Mouse (Mus musculus) limb, embryonic 15.5 days (tissue): Measurements from ENCODE around the gene Zfp277. TPM values are rescaled to one million over a fixed set of nuclear protein-coding genes. Genes with fewer than 3 reads are reported as not detected.

Experiments
- ATAC-seq: fragments of 200-750 bp; cut with Nextera tagmentation; 2 replicates; pipeline ENCODE4 v1.8.0; 2017; ENCODE audit warnings: low read depth, moderate TSS enrichment; ENCODE audit not compliant: insufficient number of reproducible peaks, low FRiP score, low TSS enrichment
- H3K27ac ChIP-seq: fragments of 300-500 bp; sonication (generic); 2 replicates; pipeline ENCODE4 v1.5.1; 2015; ENCODE audit warnings: moderate library complexity, mild to moderate bottlenecking, inconsistent platforms
- H3K27me3 ChIP-seq: fragments of 300-500 bp; sonication (generic); 2 replicates; pipeline ENCODE4 v1.6.1; 2015; ENCODE audit warnings: inconsistent platforms
- H3K36me3 ChIP-seq: fragments of 300-500 bp; sonication (generic); 2 replicates; pipeline ENCODE4 v1.6.1; 2015; ENCODE audit warnings: inconsistent platforms
- H3K4me1 ChIP-seq: fragments of 300-500 bp; sonication (generic); 2 replicates; pipeline ENCODE4 v1.6.1; 2015; ENCODE audit warnings: inconsistent platforms
- H3K4me2 ChIP-seq: fragments of 300-500 bp; sonication (generic); 2 replicates; pipeline ENCODE4 v1.6.1; 2015; ENCODE audit warnings: mild to moderate bottlenecking, inconsistent platforms
- H3K4me3 ChIP-seq: fragments of 300-500 bp; sonication (generic); 2 replicates; pipeline ENCODE4 v1.5.1; 2015; ENCODE audit warnings: mild to moderate bottlenecking, inconsistent platforms
- H3K9ac ChIP-seq: fragments of 300-500 bp; sonication (generic); 2 replicates; pipeline ENCODE4 v1.6.1; 2015; ENCODE audit warnings: inconsistent platforms
- H3K9me3 ChIP-seq: fragments of 300-500 bp; sonication (generic); 2 replicates; pipeline ENCODE4 v1.6.1; 2016; ENCODE audit warnings: inconsistent platforms
- WGBS: fragments of 180-500 bp; shearing (Covaris S2); methylation state at CpG from one replicate; pipeline ENCODE4 v1.1.7; 2015; 5-methylcytosine and 5-hydroxymethylcytosine counted together
- polyA plus RNA-seq: library from polyadenylated mRNA; unstranded; fragments of >200 nt; fragmentation: Nextera tagmentation; extraction: Ambion mirVana; gene quantifications from 2 replicates; pipeline ENCODE4 v1.2.1, GENCODE M21; 2015

The Zfp277 gene
- 33.7 and 35.2 TPM in 2 replicates for polyA plus RNA-seq

- no peaks in the 10 kb centered on the region for H3K36me3 ChIP-seq
- H3K27me3 ChIP-seq, result no peaks in the 10 kb centered on the region
- peaks cover 21% of the 10 kb centered on the region for H3K4me1 ChIP-seq
- H3K27ac ChIP-seq, result peak within 1 kb of the TSS; percentile 86
- no peaks in the 10 kb centered on the region for H3K9me3 ChIP-seq
- under 1% methylated on average over 79 of the region's 80 CpGs for WGBS
- ATAC-seq, result peak; percentile 100
- peak within 1 kb of the TSS; percentile 77 for H3K9ac ChIP-seq
- H3K4me3 ChIP-seq, result peak within 1 kb of the TSS; percentile 81
- H3K4me2 ChIP-seq, result peak within 1 kb of the TSS; percentile 90
These were observed at the start of gene Zfp277, which contains the start of gene Dock4 for GRCm38 (mm10) chr12:40445648-40446449. TSS of gene Zfp277 (minus strand) at chr12:40445902. TSS of gene Dock4 (plus strand) at chr12:40445952.

DNA sequence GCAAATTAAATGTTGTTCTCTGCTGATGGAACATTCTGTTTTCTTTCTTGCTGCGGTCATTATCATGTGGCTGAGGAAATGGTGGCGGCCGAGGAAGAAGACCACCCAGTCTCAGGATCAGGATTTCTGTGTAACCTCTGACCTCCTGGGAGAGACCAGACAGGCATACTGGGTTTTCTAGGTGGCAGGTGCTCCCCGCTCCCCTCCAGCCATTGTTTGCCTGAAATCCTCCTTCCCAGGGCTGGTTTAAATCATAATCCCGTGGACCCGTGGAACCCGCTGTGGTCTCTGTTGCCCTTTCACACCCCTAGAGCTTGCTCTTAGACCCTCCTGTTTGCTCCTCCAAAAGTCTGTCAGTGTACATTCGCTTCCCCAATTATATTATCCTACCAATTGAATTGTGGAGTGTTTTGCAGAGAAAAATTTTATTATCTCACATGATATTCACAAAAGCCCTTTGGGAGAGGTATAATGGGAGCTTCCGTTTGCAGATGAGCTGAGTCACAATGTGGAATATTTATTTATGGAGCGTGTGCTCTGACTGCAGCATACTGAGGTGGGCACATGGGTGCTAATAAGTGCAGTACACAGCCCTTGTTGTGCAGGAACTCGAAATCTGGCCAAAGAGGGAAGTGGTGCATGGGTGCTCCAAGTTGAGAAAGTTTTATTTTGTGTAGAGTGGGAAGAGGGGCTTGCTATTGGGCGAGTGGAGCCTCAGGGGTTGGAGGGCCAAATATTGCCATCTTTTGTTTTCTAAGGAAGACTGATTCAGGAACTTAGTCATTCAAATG is 40.5 kb upstream of the Zfp277 start:
- 71% methylated on average over 12 of the region's 12 CpGs for WGBS
- H3K4me2 ChIP-seq, result no peak overlapping the region
- H3K4me3 ChIP-seq, result no peak overlapping the region
- H3K9ac ChIP-seq, result no peak overlapping the region
- H3K4me1 ChIP-seq, result peaks cover 7% of the 10 kb centered on the region; the same call in 1 of the 2 replicates
- no peaks in the 10 kb centered on the region for H3K27me3 ChIP-seq
- H3K27ac ChIP-seq, result no peak overlapping the region
- no peak for ATAC-seq
- no peaks in the 10 kb centered on the region for H3K36me3 ChIP-seq
- no peaks in the 10 kb centered on the region for H3K9me3 ChIP-seq

GRCm38 (mm10) chr12:40485210-40485609 is 39.5 kb upstream of the Zfp277 start:
- no peaks in the 10 kb centered on the region for H3K27me3 ChIP-seq
- no peak overlapping the region for H3K4me2 ChIP-seq
- H3K4me3 ChIP-seq, result no peak overlapping the region
- no peak for ATAC-seq
- no peak overlapping the region for H3K27ac ChIP-seq
- no peaks in the 10 kb centered on the region for H3K36me3 ChIP-seq
- 82% methylated on average over 1 of the region's 1 CpGs for WGBS
- no peak overlapping the region for H3K9ac ChIP-seq
- peaks cover 7% of the 10 kb centered on the region; the same call in 1 of the 2 replicates for H3K4me1 ChIP-seq
- H3K9me3 ChIP-seq, result no peaks in the 10 kb centered on the region

DNA sequence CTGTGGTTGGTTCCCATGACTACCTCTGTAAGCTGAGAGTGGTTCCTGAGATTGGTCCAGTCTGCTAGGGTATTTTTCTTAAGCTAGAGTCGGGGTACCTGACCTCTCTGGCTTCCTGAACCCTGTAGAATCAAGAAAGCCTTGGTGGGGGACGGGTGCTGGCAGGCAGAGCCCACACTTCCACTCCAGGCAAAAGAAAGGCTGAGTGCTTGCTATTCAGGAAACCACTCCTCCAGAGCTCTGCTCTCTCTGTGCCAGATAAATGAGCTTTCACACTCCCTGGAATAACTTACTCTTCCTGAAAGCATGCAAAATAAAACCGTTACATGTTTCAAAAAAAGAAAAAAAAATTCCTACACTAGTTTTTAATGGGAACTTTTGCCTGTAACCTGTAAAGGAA is 38.5 kb upstream of the Zfp277 start:
- no peaks in the 10 kb centered on the region for H3K27me3 ChIP-seq
- H3K4me3 ChIP-seq, result no peak overlapping the region
- H3K9me3 ChIP-seq, result no peaks in the 10 kb centered on the region
- H3K4me1 ChIP-seq, result peaks cover 7% of the 10 kb centered on the region; the same call in 1 of the 2 replicates
- H3K4me2 ChIP-seq, result no peak overlapping the region
- H3K9ac ChIP-seq, result no peak overlapping the region
- H3K27ac ChIP-seq, result no peak overlapping the region
- ATAC-seq, result no peak
- 18% methylated on average over 3 of the region's 3 CpGs for WGBS
- H3K36me3 ChIP-seq, result no peaks in the 10 kb centered on the region

- Histone ChIP-seq H3K4me3 (no peak overlapping the region), H3K27ac (no peak overlapping the region), H3K4me2 (no peak overlapping the region), H3K9ac (no peak overlapping the region), H3K27me3 (no peaks in the 10 kb centered on the region), H3K36me3 (no peaks in the 10 kb centered on the region), H3K9me3 (no peaks in the 10 kb centered on the region), H3K4me1 (peaks cover 15% of the 10 kb centered on the region)
- ATAC-seq, result no peak
- WGBS, result 30% methylated on average over 8 of the region's 8 CpGs
These were observed 32.1 kb upstream of the Zfp277 start for GRCm38 (mm10) chr12:40477621-40478452.

DNA sequence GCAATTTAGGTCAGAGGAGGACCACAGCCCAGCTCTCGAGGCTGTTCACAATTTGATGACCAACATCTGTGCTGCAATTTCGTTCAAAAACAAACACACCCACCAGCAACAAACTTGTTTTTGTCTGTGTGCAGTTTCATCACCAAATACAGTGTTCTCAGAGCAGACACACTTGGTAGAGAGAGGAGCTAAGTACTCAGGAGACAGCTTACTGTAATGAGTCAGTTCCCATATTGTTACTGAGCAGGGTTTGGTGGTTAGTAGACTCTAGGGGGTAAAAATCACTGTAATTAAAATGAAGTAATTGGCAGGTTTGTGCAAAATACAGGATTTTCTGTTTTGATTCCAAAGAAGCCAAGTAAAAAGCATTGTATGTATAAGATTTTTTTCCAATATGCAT is 28.0 kb upstream of the Zfp277 start:
- peaks cover 31% of the 10 kb centered on the region for H3K4me1 ChIP-seq
- H3K4me2 ChIP-seq, result no peak overlapping the region
- H3K27ac ChIP-seq, result no peak overlapping the region
- H3K9me3 ChIP-seq, result no peaks in the 10 kb centered on the region
- H3K27me3 ChIP-seq, result no peaks in the 10 kb centered on the region
- WGBS, result 27% methylated on average over 2 of the region's 2 CpGs
- no peak for ATAC-seq
- no peak overlapping the region for H3K9ac ChIP-seq
- no peaks in the 10 kb centered on the region for H3K36me3 ChIP-seq
- H3K4me3 ChIP-seq, result no peak overlapping the region

DNA sequence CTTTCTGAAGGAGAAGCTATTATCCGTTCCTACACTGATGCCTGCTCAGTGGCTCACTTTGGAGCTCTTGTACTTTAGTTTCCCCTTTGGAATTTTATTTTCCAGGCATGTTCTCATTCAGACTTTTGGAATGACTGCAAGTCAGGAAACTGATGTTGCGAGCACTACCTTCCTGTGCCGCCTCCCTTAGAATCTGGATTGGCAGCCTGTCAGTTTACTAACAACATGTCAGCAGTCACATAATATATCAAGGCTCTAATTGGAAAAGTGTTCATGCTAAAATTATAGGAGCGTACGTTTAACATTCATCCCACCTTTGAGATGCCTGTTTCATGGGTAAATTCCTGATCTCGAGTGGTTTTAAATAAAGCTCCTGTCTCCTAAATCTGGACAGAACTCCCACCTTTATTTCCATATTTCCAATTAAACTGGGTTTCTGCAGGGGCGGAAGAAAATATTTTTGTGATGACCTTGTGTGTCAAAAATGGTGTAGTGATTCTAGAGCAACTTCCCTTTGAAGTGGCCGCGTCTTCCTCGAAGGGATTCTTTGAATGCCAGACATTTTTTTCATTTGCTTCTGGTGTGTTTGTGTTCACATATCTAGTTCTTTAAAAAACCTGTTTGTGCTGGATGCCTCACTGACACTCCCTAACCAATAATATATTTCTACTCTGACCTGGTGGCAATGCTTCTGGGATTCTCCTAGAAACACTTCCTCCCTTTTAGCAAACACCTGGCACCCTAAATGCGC is 26.1 kb upstream of the Zfp277 start:
- Histone ChIP-seq H3K4me3 (peak overlapping the region; percentile 21), H3K27me3 (no peaks in the 10 kb centered on the region), H3K9me3 (no peaks in the 10 kb centered on the region), H3K9ac (no peak overlapping the region), H3K4me2 (peak overlapping the region; percentile 44), H3K27ac (peak overlapping the region; percentile 57; the same call in 1 of the 2 replicates), H3K4me1 (peaks cover 21% of the 10 kb centered on the region; the same call in 1 of the 2 replicates), H3K36me3 (no peaks in the 10 kb centered on the region)
- WGBS, result 17% methylated on average over 11 of the region's 11 CpGs
- no peak for ATAC-seq

DNA sequence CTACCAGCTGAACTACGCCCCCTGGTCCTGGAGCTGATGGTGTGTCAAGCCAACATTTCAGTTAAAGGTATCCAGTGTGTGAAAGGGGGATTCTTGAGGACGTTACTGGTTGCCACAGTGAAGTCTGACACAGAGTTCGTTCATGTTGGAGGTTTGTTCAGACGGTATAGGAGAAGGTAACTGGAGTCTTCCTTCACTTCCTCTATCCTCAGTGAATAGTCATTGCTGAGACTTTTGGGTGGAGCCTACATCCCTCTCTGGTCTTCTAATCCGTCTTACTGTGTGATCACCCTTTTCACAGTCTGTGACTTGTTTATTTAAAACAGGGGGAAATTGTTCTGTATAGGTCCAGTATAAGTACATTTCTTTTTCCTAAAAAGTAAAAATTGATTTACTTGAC is 23.3 kb upstream of the Zfp277 start:
- ATAC-seq, result no peak

GRCm38 (mm10) chr12:40468235-40468634 is 22.5 kb upstream of the Zfp277 start:
- H3K4me3 ChIP-seq, result no peak overlapping the region
- no peaks in the 10 kb centered on the region for H3K27me3 ChIP-seq
- H3K27ac ChIP-seq, result no peak overlapping the region
- 78% methylated on average over 4 of the region's 4 CpGs for WGBS
- H3K36me3 ChIP-seq, result no peaks in the 10 kb centered on the region
- no peaks in the 10 kb centered on the region for H3K9me3 ChIP-seq
- peaks cover 26% of the 10 kb centered on the region; the same call in 1 of the 2 replicates for H3K4me1 ChIP-seq
- no peak overlapping the region for H3K4me2 ChIP-seq
- no peak for ATAC-seq
- H3K9ac ChIP-seq, result no peak overlapping the region

More for the DNA sequence above, 23.3 kb upstream of the Zfp277 start:
- Histone ChIP-seq H3K9ac (no peak overlapping the region), H3K27me3 (no peaks in the 10 kb centered on the region), H3K27ac (no peak overlapping the region), H3K36me3 (no peaks in the 10 kb centered on the region), H3K4me1 (peaks cover 30% of the 10 kb centered on the region; the same call in 1 of the 2 replicates), H3K4me3 (no peak overlapping the region), H3K9me3 (no peaks in the 10 kb centered on the region), H3K4me2 (no peak overlapping the region)
- 73% methylated on average over 5 of the region's 5 CpGs for WGBS

GRCm38 (mm10) chr12:40464282-40464681 is 18.6 kb upstream of the Zfp277 start:
- H3K4me2 ChIP-seq, result no peak overlapping the region
- no peaks in the 10 kb centered on the region for H3K27me3 ChIP-seq
- H3K9ac ChIP-seq, result no peak overlapping the region
- H3K4me3 ChIP-seq, result no peak overlapping the region
- no peaks in the 10 kb centered on the region for H3K36me3 ChIP-seq
- no peaks in the 10 kb centered on the region for H3K9me3 ChIP-seq
- peaks cover 9% of the 10 kb centered on the region; the same call in 1 of the 2 replicates for H3K4me1 ChIP-seq
- ATAC-seq, result no peak
- H3K27ac ChIP-seq, result no peak overlapping the region
- WGBS, result 45% methylated on average over 6 of the region's 6 CpGs

- Histone ChIP-seq H3K4me3 (no peak overlapping the region), H3K9ac (no peak overlapping the region), H3K27ac (no peak overlapping the region), H3K4me1 (peaks cover 9% of the 10 kb centered on the region; the same call in 1 of the 2 replicates), H3K36me3 (no peaks in the 10 kb centered on the region), H3K4me2 (no peak overlapping the region), H3K9me3 (no peaks in the 10 kb centered on the region), H3K27me3 (no peaks in the 10 kb centered on the region)
- no peak for ATAC-seq
- WGBS, result 64% methylated on average over 2 of the region's 2 CpGs
These were observed 18.1 kb upstream of the Zfp277 start for GRCm38 (mm10) chr12:40463828-40464227.
